Mouse (Mus musculus): ENCODE measurements around the gene Hltf.
"Not testable (repeated sequence)": the region's sequence is repeated elsewhere in the genome, so short reads cannot be mapped to it uniquely, and the experiment has no call there.

Hltf gene

GRCm38 (mm10) chr3:20057306-20058196, at the start of gene Hltf:
Gene Hltf, plus strand, starts transcription at chr3:20057811.
- DNase-seq (ENCODE audit: low spot score in 2 of 2), result peak; percentile 90 to 92

GRCm38 (mm10) chr3:20010464-20010863, 47.1 kb upstream of the Hltf start:
- no peak for DNase-seq (ENCODE audit: low spot score in 2 of 2)

GRCm38 (mm10) chr3:20010905-20011304, 46.7 kb upstream of the Hltf start:
- DNase-seq (ENCODE audit: low spot score in 2 of 2), result not testable (repeated sequence)

GRCm38 (mm10) chr3:20014454-20014853, 43.2 kb upstream of the Hltf start:
- DNase-seq (ENCODE audit: low spot score in 2 of 2), result no peak

- DNase-seq (ENCODE audit: low spot score in 2 of 2), result no peak
These were observed 39.5 kb upstream of the Hltf start for GRCm38 (mm10) chr3:20018076-20018475.

GRCm38 (mm10) chr3:20023832-20024231, 33.8 kb upstream of the Hltf start:
- DNase-seq (ENCODE audit: low spot score in 2 of 2), result no peak

GRCm38 (mm10) chr3:20026481-20026880, 31.1 kb upstream of the Hltf start:
- DNase-seq (ENCODE audit: low spot score in 2 of 2), result no peak

- DNase-seq (ENCODE audit: low spot score in 2 of 2), result no peak
These were observed 30.5 kb upstream of the Hltf start for GRCm38 (mm10) chr3:20026996-20027689.

GRCm38 (mm10) chr3:20027788-20028187, 29.8 kb upstream of the Hltf start:
- DNase-seq (ENCODE audit: low spot score in 2 of 2), result no peak

- DNase-seq (ENCODE audit: low spot score in 2 of 2), result no peak
These were observed 29.0 kb upstream of the Hltf start for GRCm38 (mm10) chr3:20028640-20029039.

GRCm38 (mm10) chr3:20030807-20031206, 26.8 kb upstream of the Hltf start:
- DNase-seq (ENCODE audit: low spot score in 2 of 2), result no peak

GRCm38 (mm10) chr3:20033761-20034718, 23.6 kb upstream of the Hltf start:
- DNase-seq (ENCODE audit: low spot score in 2 of 2), result no peak

GRCm38 (mm10) chr3:20034719-20035404, 22.7 kb upstream of the Hltf start, which contains the start of gene Hps3:
Gene Hps3, minus strand, starts transcription at chr3:20035315.
- DNase-seq (ENCODE audit: low spot score in 2 of 2), result peak; percentile 76 to 84

- DNase-seq (ENCODE audit: low spot score in 2 of 2), result no peak
These were observed 21.5 kb upstream of the Hltf start for GRCm38 (mm10) chr3:20036069-20036468.

GRCm38 (mm10) chr3:20041461-20041860, 16.1 kb upstream of the Hltf start:
- not testable (repeated sequence) for DNase-seq (ENCODE audit: low spot score in 2 of 2)

GRCm38 (mm10) chr3:20044736-20045135, 12.9 kb upstream of the Hltf start:
- DNase-seq (ENCODE audit: low spot score in 2 of 2), result not testable (repeated sequence)

- no peak for DNase-seq (ENCODE audit: low spot score in 2 of 2)
These were observed 558 bp downstream of the Hltf start for GRCm38 (mm10) chr3:20058197-20058541.

GRCm38 (mm10) chr3:20076145-20077053, 18.8 kb downstream of the Hltf start:
- no peak for DNase-seq (ENCODE audit: low spot score in 2 of 2)

GRCm38 (mm10) chr3:20082161-20082560, 24.6 kb downstream of the Hltf start:
- no peak for DNase-seq (ENCODE audit: low spot score in 2 of 2)

GRCm38 (mm10) chr3:20103830-20104229, 46.2 kb downstream of the Hltf start:
- no peak for DNase-seq (ENCODE audit: low spot score in 2 of 2)

All from urinary bladder, postnatal 4 days (tissue).